Comparison of ENCODE assay signal across 9 mouse cellular contexts in genomic region chr4:99445077-99445754, GRCm38 (mm10).
DNase-seq lines count a peak whose midpoint lies in the region; ATAC-seq lines count a peak whose summit lies in the region.
"Had no signal": no experiment of that assay in that cellular context is flagged by ENCODE, and none has a peak within 500 bp of the region (broad histone marks: within the 10 kb centered on the region; RNA-seq: fewer than 3 reads in every experiment).

No protein-coding gene starts in this region.

- peak overlapping the region; percentile 17; the same call in 1 of the 2 replicates for H3K4me3 ChIP-seq in lung, embryonic 16.5 days (ENCODE audit: low read length)
- H3K4me3 ChIP-seq in intestine, embryonic 14.5 days (ENCODE audit: low read depth, low read length): peak overlapping the region; percentile 23; the same call in 1 of the 2 replicates
- H3K4me3 ChIP-seq in midbrain, embryonic 11.5 days (ENCODE audit: low read depth, low read length): no peak overlapping the region
- H3K4me3 ChIP-seq: megakaryocyte, embryonic 14.5 days had no signal

- peak; percentile 7 for DNase-seq in adrenal gland, postnatal 25 days
- no peak for DNase-seq in adrenal gland, postnatal 10 days
- no peak for DNase-seq in lung, adult 18-20 months
- DNase-seq in intestine, embryonic 14.5 days (ENCODE audit: low spot score): peak; percentile 60
- peak; percentile 85 for DNase-seq in midbrain, embryonic 11.5 days (ENCODE audit: low spot score, missing footprints)
- DNase-seq in spleen, postnatal 4 days (ENCODE audit: low spot score in 2 of 2): no peak
- no peak for DNase-seq in urinary bladder, adult 2 months (ENCODE audit: low spot score)

- H3K27me3 ChIP-seq in lung, embryonic 16.5 days (ENCODE audit: control insufficient read depth, insufficient read depth, low read depth, low read length): no peaks in the 10 kb centered on the region
- H3K27me3 ChIP-seq in intestine, embryonic 14.5 days (replicated peaks; ENCODE audit: control insufficient read depth, insufficient read depth, low read length): no peaks in the 10 kb centered on the region
- H3K27me3 ChIP-seq in midbrain, embryonic 11.5 days (ENCODE audit: control insufficient read depth, insufficient read depth, low read length): no peaks in the 10 kb centered on the region; the same call in 1 of the 2 replicates
- H3K27me3 ChIP-seq: megakaryocyte, embryonic 14.5 days had no signal

- WGBS in lung, embryonic 16.5 days: 26% methylated on average over 28 of the region's 28 CpGs
- 20% methylated on average over 27 of the region's 28 CpGs for WGBS in intestine, embryonic 14.5 days
- WGBS in midbrain, embryonic 11.5 days: 58% methylated on average over 28 of the region's 28 CpGs

- H3K4me2 ChIP-seq in lung, embryonic 16.5 days (ENCODE audit: low read depth, low read length): peak overlapping the region; percentile 37
- H3K4me2 ChIP-seq in intestine, embryonic 14.5 days (ENCODE audit: low read length): peak overlapping the region; percentile 54
- peak overlapping the region; percentile 6; the same call in 1 of the 2 replicates for H3K4me2 ChIP-seq in midbrain, embryonic 11.5 days

- H3K9ac ChIP-seq in lung, embryonic 16.5 days (ENCODE audit: low read length): no peak overlapping the region
- no peak overlapping the region for H3K9ac ChIP-seq in intestine, embryonic 14.5 days (ENCODE audit: low read length)
- H3K9ac ChIP-seq in midbrain, embryonic 11.5 days (ENCODE audit: low read length): no peak overlapping the region

- H3K4me1 ChIP-seq in lung, embryonic 16.5 days (replicated peaks; ENCODE audit: control insufficient read depth, insufficient read depth, low read length): no peaks in the 10 kb centered on the region
- H3K4me1 ChIP-seq in intestine, embryonic 14.5 days (replicated peaks; ENCODE audit: control insufficient read depth, insufficient read depth, low read length): no peaks in the 10 kb centered on the region
- H3K4me1 ChIP-seq in midbrain, embryonic 11.5 days (ENCODE audit: control insufficient read depth, insufficient read depth, low read length): no peaks in the 10 kb centered on the region
- H3K4me1 ChIP-seq: megakaryocyte, embryonic 14.5 days had no signal

- no peak for ATAC-seq in lung, embryonic 16.5 days (ENCODE audit: low read depth)
- ATAC-seq in intestine, embryonic 14.5 days (replicated peaks; ENCODE audit: low FRiP score, low TSS enrichment, low read depth): 0 out of 2 replicates have a peak, but pooled peaks have one; percentile 32
- ATAC-seq in midbrain, embryonic 11.5 days (ENCODE audit: low FRiP score): 0 out of 2 replicates have a peak, but pooled peaks have one; percentile 19

- no peaks in the 10 kb centered on the region for H3K36me3 ChIP-seq in lung, embryonic 16.5 days (ENCODE audit: control insufficient read depth, insufficient read depth, low read length)
- H3K36me3 ChIP-seq in intestine, embryonic 14.5 days (ENCODE audit: control insufficient read depth, insufficient read depth, low read length): no peaks in the 10 kb centered on the region
- H3K36me3 ChIP-seq in midbrain, embryonic 11.5 days (ENCODE audit: control insufficient read depth, insufficient read depth, low read length): no peaks in the 10 kb centered on the region

- H3K27ac ChIP-seq in lung, embryonic 16.5 days (ENCODE audit: low read length): no peak overlapping the region
- H3K27ac ChIP-seq in intestine, embryonic 14.5 days (ENCODE audit: low read depth): no peak overlapping the region
- no peak overlapping the region for H3K27ac ChIP-seq in midbrain, embryonic 11.5 days (ENCODE audit: low read depth, low read length)

- H3K9me3 ChIP-seq in lung, embryonic 16.5 days (ENCODE audit: control insufficient read depth, low read length): no peaks in the 10 kb centered on the region
- no peaks in the 10 kb centered on the region for H3K9me3 ChIP-seq in intestine, embryonic 14.5 days (ENCODE audit: control insufficient read depth, low read length)
- no peaks in the 10 kb centered on the region for H3K9me3 ChIP-seq in midbrain, embryonic 11.5 days (ENCODE audit: control insufficient read depth, low read length)

Comparison
In these comparisons a context has a peak if more than half of its experiments do, and no peak if none do; other contexts are left out.
1. DNase-seq: peak in adrenal gland, postnatal 25 days (single experiment), intestine, embryonic 14.5 days (single experiment) and midbrain, embryonic 11.5 days (single experiment); none in adrenal gland, postnatal 10 days (single experiment), lung, adult 18-20 months (0 of 2), spleen, postnatal 4 days (0 of 2) and urinary bladder, adult 2 months (single experiment).
2. Peak in every context shown above with its lines, with median percentiles within 50 percentile points of each other: H3K4me2 ChIP-seq.